In the genomic region with DNA sequence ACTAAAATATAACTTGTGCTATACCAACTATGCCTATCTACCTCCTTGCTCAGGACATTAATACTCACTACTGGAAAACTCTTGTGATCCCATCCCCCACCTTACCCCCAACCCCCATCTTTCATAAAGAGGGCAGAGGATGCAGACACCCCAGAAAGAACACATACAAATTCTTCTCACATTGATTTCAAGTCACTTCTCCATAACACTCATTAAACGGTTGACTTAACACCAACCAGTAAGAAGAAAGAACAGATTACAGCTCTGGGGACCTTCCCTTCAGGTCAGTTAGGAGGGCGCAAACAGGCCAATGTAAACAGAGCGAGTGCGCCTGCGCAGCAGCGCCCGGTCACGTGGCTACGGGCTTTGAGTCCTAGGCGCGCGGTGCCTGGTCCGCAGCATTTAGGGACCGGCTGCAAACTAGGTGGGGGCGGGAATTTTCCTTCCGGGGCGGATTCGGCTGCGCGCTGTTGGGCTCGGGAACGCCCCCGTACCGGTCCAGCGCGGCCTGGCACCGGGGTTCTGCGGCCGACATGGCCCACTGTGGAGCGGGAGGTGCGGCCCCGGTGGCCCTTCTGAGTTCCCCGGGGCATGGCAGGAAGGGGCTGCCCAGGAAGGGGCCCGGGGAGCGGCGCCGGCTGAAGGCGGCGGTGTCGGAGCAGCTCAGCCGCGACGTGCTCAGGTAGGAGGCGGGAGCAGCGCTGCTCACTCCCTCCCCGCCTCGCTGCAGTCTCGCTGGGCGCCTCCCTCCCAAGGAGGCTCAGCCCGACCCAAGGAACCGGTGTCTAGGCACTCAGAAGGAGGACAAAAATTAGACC, we compare ENCODE assay signal across 8 mouse cellular contexts. TPM values are rescaled to one million over a fixed set of nuclear protein-coding genes. Genes with fewer than 3 reads are reported as not detected.
DNase-seq lines count a peak whose midpoint lies in the region; ATAC-seq and TF ChIP-seq lines count a peak whose summit lies in the region.

Gene Btbd8 (plus strand): TSS at position 534 of the 818 bp plus-strand sequence.

- H3K4me1 ChIP-seq in G1E (ENCODE audit: insufficient read depth, low read depth, low read length): peaks cover 31% of the 10 kb centered on the region
- no peaks in the 10 kb centered on the region for H3K4me1 ChIP-seq in forebrain, postnatal 0 days (ENCODE audit: insufficient read depth)
- peaks cover 8% of the 10 kb centered on the region for H3K4me1 ChIP-seq in lung, embryonic 16.5 days (replicated peaks; ENCODE audit: control insufficient read depth, insufficient read depth, low read length)

- no peaks in the 10 kb centered on the region for H3K9me3 ChIP-seq in G1E (replicated peaks)
- no peaks in the 10 kb centered on the region for H3K9me3 ChIP-seq in forebrain, postnatal 0 days (ENCODE audit: low read length)
- H3K9me3 ChIP-seq in lung, embryonic 16.5 days (ENCODE audit: control insufficient read depth, low read length): no peaks in the 10 kb centered on the region

- TF ChIP-seq CTCF in G1E (IDR thresholded peaks at IDR 0.05; ENCODE audit: low read depth, low read length): no peak
- 0 out of 2 replicates have a peak, but pooled peaks have one; percentile 9 for TF ChIP-seq CTCF in forebrain, postnatal 0 days (IDR thresholded peaks at IDR 0.05; ENCODE audit: low read depth)

- H3K27me3 ChIP-seq in G1E (ENCODE audit: insufficient read depth, low read length): peaks cover 2% of the 10 kb centered on the region; the same call in 1 of the 2 replicates
- no peaks in the 10 kb centered on the region for H3K27me3 ChIP-seq in forebrain, postnatal 0 days (ENCODE audit: insufficient read depth, low read length)
- no peaks in the 10 kb centered on the region for H3K27me3 ChIP-seq in lung, embryonic 16.5 days (ENCODE audit: control insufficient read depth, insufficient read depth, low read depth, low read length)

- H3K4me3 ChIP-seq in G1E (ENCODE audit: low read depth, low read length): peak within 1 kb of the TSS; percentile 84
- peak within 1 kb of the TSS; percentile 74 for H3K4me3 ChIP-seq in forebrain, postnatal 0 days (ENCODE audit: low read depth, low read length)
- peak within 1 kb of the TSS; percentile 91 for H3K4me3 ChIP-seq in lung, embryonic 16.5 days (ENCODE audit: low read length)

- ATAC-seq in G1E (ENCODE audit: extremely low read depth, insufficient number of reproducible peaks, low FRiP score, poor library complexity, severe bottlenecking): peak; percentile 85
- peak; percentile 95 for ATAC-seq in forebrain, postnatal 0 days
- ATAC-seq in hematopoietic stem cell, adult 5-6 weeks (replicated peaks in 1 of 2; ENCODE audit: insufficient read depth in 1 of 2, low FRiP score in 2 of 2, low TSS enrichment in 1 of 2, low read depth in 1 of 2, poor library complexity in 2 of 2, severe bottlenecking in 2 of 2): peak; percentile 82 to 90
- peak; percentile 95 for ATAC-seq in lung, embryonic 16.5 days (ENCODE audit: low read depth)

- peak within 1 kb of the TSS; percentile 92 for H3K9ac ChIP-seq in forebrain, postnatal 0 days
- H3K9ac ChIP-seq in lung, embryonic 16.5 days (ENCODE audit: low read length): peak within 1 kb of the TSS; percentile 98

- WGBS in forebrain, postnatal 0 days: 1% methylated on average over 50 of the region's 51 CpGs
- WGBS in lung, embryonic 16.5 days: under 1% methylated on average over 47 of the region's 51 CpGs

- peak within 1 kb of the TSS; percentile 57 for H3K4me2 ChIP-seq in forebrain, postnatal 0 days (ENCODE audit: low read depth)
- peak within 1 kb of the TSS; percentile 82 for H3K4me2 ChIP-seq in lung, embryonic 16.5 days (ENCODE audit: low read depth, low read length)

- peak within 1 kb of the TSS; percentile 88 for H3K27ac ChIP-seq in forebrain, postnatal 0 days (ENCODE audit: low read depth, low read length)
- peak within 1 kb of the TSS; percentile 91 for H3K27ac ChIP-seq in lung, embryonic 16.5 days (ENCODE audit: low read length)

- H3K36me3 ChIP-seq in G1E (replicated peaks): peaks cover 3% of the 10 kb centered on the region
- no peaks in the 10 kb centered on the region for H3K36me3 ChIP-seq in forebrain, postnatal 0 days (ENCODE audit: insufficient read depth)
- no peaks in the 10 kb centered on the region for H3K36me3 ChIP-seq in lung, embryonic 16.5 days (ENCODE audit: control insufficient read depth, insufficient read depth, low read length)

- DNase-seq in G1E (ENCODE audit: low spot score): peak; percentile 78
- DNase-seq in cerebellum, adult 18-20 months: peak; percentile 93 to 95
- peak; percentile 96 for DNase-seq in forebrain, postnatal 0 days
- DNase-seq in layer of hippocampus, adult 9-10 months (ENCODE audit: low spot score): peak; percentile 73
- DNase-seq in ovary, postnatal 10 days (ENCODE audit: low spot score): peak; percentile 84
- DNase-seq in thymus, postnatal 10 days (ENCODE audit: low spot score in 2 of 2): peak; percentile 89 to 91

RNA-seq across cellular contexts. Expression of gene Btbd8, which starts in this region (rescaled TPM):
- total RNA-seq in G1E (2014; fragmentation: Nextera tagmentation) (17.3 and 18.2 TPM in 2 replicates), G1E (2017) (5.0 and 5.6 TPM in 2 replicates)
- polyA plus RNA-seq in G1E (2012): 1.2 and 1.4 TPM in 2 replicates
- 51.8 and 52.5 TPM in 2 replicates for total RNA-seq in forebrain, postnatal 0 days (2014; rRNA removed)
- polyA plus RNA-seq in forebrain, postnatal 0 days (2015; fragmentation: Nextera tagmentation; extraction: Ambion mirVana): 19.1 and 26.3 TPM in 2 replicates
- 14.2 and 20.2 TPM in 2 replicates for total RNA-seq in hematopoietic stem cell, adult 5-6 weeks (2017)
- 3.7 and 4.3 TPM in 2 replicates for polyA plus RNA-seq in lung, embryonic 16.5 days (2015; fragmentation: Nextera tagmentation; extraction: Ambion mirVana)

Comparison
In these comparisons a context has a peak if more than half of its experiments do, and no peak if none do; other contexts are left out.
1. Peak in every context shown above with its lines: DNase-seq, ATAC-seq, H3K4me3 ChIP-seq and H3K27ac ChIP-seq.